Mouse (Mus musculus) heart, embryonic 13.5 days (tissue): ENCODE measurements at regions not wholly inside any gene's neighbourhood (a gene's known extent, or its start where the extent isn't known, plus 50 kb on each side); places are given as distances from the start of the nearest gene placed in this dataset.

Source experiments
- ATAC-seq: fragments of 200-750 bp; cut with Nextera tagmentation; 2 replicates; pipeline ENCODE4 v1.8.0; 2017; ENCODE audit warnings: moderate TSS enrichment; ENCODE audit not compliant: insufficient number of reproducible peaks, low FRiP score, low TSS enrichment; ENCODE audit errors: extremely low read depth
- H3K27ac ChIP-seq: fragments of 300-500 bp; sonication (generic); replicated peaks from 2 replicates; pipeline ENCODE4 v1.5.1; 2015; ENCODE audit warnings: moderate library complexity, mild to moderate bottlenecking, inconsistent platforms
- H3K27me3 ChIP-seq: fragments of 300-500 bp; sonication (generic); replicated peaks from 2 replicates; pipeline ENCODE4 v1.6.1; 2015; ENCODE audit warnings: mild to moderate bottlenecking, inconsistent platforms
- H3K36me3 ChIP-seq: fragments of 300-500 bp; sonication (generic); 2 replicates; pipeline ENCODE4 v1.6.1; 2015; ENCODE audit warnings: mild to moderate bottlenecking, inconsistent platforms
- H3K4me1 ChIP-seq: fragments of 300-500 bp; sonication (generic); 2 replicates; pipeline ENCODE4 v1.6.1; 2015; ENCODE audit warnings: inconsistent platforms
- H3K4me2 ChIP-seq: fragments of 300-500 bp; sonication (generic); 2 replicates; pipeline ENCODE4 v1.6.1; 2015; ENCODE audit warnings: inconsistent platforms, mild to moderate bottlenecking, moderate library complexity
- H3K4me3 ChIP-seq: fragments of 300-500 bp; sonication (generic); 2 replicates; pipeline ENCODE4 v1.5.1; 2015; ENCODE audit warnings: moderate library complexity, mild to moderate bottlenecking, inconsistent platforms
- H3K9ac ChIP-seq: fragments of 300-500 bp; sonication (generic); 2 replicates; pipeline ENCODE4 v1.6.1; 2015; ENCODE audit warnings: inconsistent platforms, mild to moderate bottlenecking, moderate library complexity
- H3K9me3 ChIP-seq: fragments of 300-500 bp; sonication (generic); 2 replicates; pipeline ENCODE4 v1.6.1; 2016; ENCODE audit warnings: inconsistent platforms
- WGBS: fragments of 180-500 bp; shearing (Covaris S2); methylation state at CpG from one replicate; pipeline ENCODE4 v1.1.7; 2015; ENCODE audit warnings: mixed read lengths; 5-methylcytosine and 5-hydroxymethylcytosine counted together

DNA sequence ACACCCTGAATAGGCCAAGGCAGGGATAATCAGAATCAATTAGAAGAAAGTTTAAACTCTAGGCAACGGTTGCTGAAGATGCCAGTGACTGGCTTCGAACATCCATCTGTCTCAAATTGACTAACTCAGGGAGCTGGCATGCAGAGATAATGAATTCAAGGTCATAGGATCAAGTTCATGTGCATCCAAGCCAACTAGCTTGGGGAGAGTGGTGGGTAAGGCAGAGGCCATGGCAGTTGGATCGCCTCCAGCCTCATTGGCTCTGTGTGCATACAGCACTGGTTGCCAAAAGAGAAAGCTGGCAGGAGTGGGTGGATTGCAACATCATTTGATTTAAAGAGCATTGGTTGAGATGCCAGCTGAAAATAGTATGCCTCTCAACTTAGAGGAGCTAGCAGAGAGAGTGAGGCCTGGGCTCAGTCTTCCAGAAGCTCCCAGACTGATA is 1398.3 kb upstream of the Lrrc6 start:
- WGBS, result 64% methylated on average over 3 of the region's 3 CpGs
- no peak for ATAC-seq

GRCm38 (mm10) chr15:67892066-67892465 is 1391.4 kb upstream of the Lrrc6 start:
- H3K4me1 ChIP-seq, result no peaks in the 10 kb centered on the region
- H3K9me3 ChIP-seq, result no peaks in the 10 kb centered on the region
- no peaks in the 10 kb centered on the region for H3K36me3 ChIP-seq
- no peak overlapping the region for H3K4me3 ChIP-seq
- ATAC-seq, result no peak
- H3K9ac ChIP-seq, result no peak overlapping the region
- WGBS, result 70% methylated on average over 3 of the region's 3 CpGs
- no peak overlapping the region for H3K4me2 ChIP-seq
- no peak overlapping the region for H3K27ac ChIP-seq
- H3K27me3 ChIP-seq, result no peaks in the 10 kb centered on the region

More for the DNA sequence above, 1398.3 kb upstream of the Lrrc6 start:
- H3K9ac ChIP-seq, result no peak overlapping the region
- no peak overlapping the region for H3K27ac ChIP-seq
- H3K27me3 ChIP-seq, result no peaks in the 10 kb centered on the region
- no peaks in the 10 kb centered on the region for H3K9me3 ChIP-seq
- no peak overlapping the region for H3K4me3 ChIP-seq
- no peaks in the 10 kb centered on the region for H3K4me1 ChIP-seq
- H3K4me2 ChIP-seq, result no peak overlapping the region
- H3K36me3 ChIP-seq, result no peaks in the 10 kb centered on the region

DNA sequence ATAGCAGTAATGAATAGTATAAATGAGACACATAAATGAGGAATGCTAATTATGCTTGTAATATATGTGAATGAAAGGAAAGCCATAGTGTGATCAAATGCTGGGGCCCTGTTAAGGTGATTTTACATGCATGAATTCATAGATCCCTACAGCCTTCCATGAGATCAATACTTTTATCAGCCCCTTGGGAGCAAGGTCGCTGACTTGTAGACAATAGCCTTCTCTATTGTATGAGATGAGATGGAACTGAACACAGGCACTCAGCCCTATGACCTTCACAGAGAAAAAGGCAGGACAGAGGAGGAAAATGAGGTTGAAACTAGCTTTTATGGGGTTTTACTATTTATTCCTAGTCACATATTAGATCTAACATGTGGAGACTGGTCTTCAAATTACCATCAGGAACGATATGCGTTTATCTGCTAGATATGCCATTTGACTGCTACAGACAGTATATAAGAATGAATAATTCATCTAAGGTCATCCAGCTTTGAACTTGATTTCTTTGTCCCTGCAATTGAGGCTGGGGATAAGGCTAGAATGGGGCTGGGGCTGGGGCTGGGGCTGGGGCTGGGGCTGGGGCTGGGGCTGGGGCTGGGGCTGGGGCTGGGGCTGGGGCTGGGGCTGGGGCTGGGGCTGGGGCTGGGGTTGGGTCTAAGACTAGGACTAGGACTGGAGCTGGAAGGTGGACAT is 1390.0 kb upstream of the Lrrc6 start:
- Histone ChIP-seq H3K9ac (no peak overlapping the region), H3K4me1 (no peaks in the 10 kb centered on the region)

GRCm38 (mm10) chr15:67888548-67888947 is 1387.8 kb upstream of the Lrrc6 start:
- H3K36me3 ChIP-seq, result no peaks in the 10 kb centered on the region
- H3K4me2 ChIP-seq, result no peak overlapping the region
- H3K27ac ChIP-seq, result no peak overlapping the region
- ATAC-seq, result no peak
- no peaks in the 10 kb centered on the region for H3K4me1 ChIP-seq
- H3K9me3 ChIP-seq, result no peaks in the 10 kb centered on the region
- H3K9ac ChIP-seq, result no peak overlapping the region
- H3K4me3 ChIP-seq, result no peak overlapping the region
- no peaks in the 10 kb centered on the region for H3K27me3 ChIP-seq

More for the DNA sequence above, 1390.0 kb upstream of the Lrrc6 start:
- Histone ChIP-seq H3K4me2 (no peak overlapping the region), H3K4me3 (no peak overlapping the region), H3K27ac (no peak overlapping the region), H3K27me3 (no peaks in the 10 kb centered on the region), H3K36me3 (no peaks in the 10 kb centered on the region), H3K9me3 (no peaks in the 10 kb centered on the region)
- no peak for ATAC-seq
- 72% methylated on average over 3 of the region's 3 CpGs for WGBS

DNA sequence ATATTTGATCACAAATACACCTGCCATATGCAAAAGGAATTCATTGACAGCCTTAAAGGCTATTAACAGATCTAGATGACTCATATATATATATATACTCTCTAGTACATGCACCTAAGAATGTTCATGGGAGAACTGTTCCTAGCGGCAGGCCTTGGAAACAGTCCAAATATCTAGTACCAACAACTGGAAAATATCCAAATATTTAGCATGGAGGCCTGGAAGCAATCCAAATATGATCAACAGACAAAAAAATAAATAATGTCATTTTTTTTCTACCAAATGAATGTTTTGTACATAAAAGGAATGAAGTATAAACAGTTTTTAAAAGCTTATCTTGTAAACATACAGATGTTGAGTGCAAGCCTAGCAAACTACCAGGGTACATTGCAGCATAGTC is 1354.6 kb upstream of the Lrrc6 start:
- Histone ChIP-seq H3K4me3 (no peak overlapping the region), H3K9ac (no peak overlapping the region), H3K27ac (no peak overlapping the region), H3K36me3 (no peaks in the 10 kb centered on the region), H3K4me2 (no peak overlapping the region), H3K27me3 (no peaks in the 10 kb centered on the region), H3K9me3 (no peaks in the 10 kb centered on the region), H3K4me1 (no peaks in the 10 kb centered on the region)
- WGBS, result 38% methylated on average over 1 of the region's 1 CpGs
- no peak for ATAC-seq

DNA sequence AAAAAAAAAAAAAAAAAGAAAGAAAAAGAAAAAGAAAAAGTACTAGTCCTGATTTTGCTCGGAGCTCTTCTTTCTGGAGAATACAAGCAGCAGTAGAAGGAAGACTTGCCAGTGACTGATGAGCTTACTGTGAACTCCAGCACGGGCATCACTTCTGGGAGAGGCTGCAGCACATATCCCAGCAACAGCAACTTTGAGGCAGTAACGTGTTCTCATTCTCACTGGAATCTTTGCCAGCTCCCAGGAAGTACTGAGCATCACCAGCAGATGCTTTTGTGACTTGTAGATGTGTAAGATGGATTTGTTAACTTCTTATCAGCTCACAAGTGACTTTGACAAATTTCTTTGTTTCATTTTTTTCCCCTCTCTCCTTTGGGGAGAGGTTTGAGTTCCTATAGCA is 1349.4 kb upstream of the Lrrc6 start:
- H3K9ac ChIP-seq, result no peak overlapping the region
- H3K36me3 ChIP-seq, result no peaks in the 10 kb centered on the region
- WGBS, result 59% methylated on average over 3 of the region's 3 CpGs
- no peaks in the 10 kb centered on the region for H3K27me3 ChIP-seq
- no peak overlapping the region for H3K27ac ChIP-seq
- no peak for ATAC-seq
- H3K4me2 ChIP-seq, result no peak overlapping the region
- H3K4me3 ChIP-seq, result no peak overlapping the region
- no peaks in the 10 kb centered on the region for H3K4me1 ChIP-seq
- H3K9me3 ChIP-seq, result no peaks in the 10 kb centered on the region

- H3K4me1 ChIP-seq, result no peaks in the 10 kb centered on the region
- WGBS, result 67% methylated on average over 2 of the region's 2 CpGs
- no peak for ATAC-seq
Observed at GRCm38 (mm10) chr15:67845707-67846106, 1345.0 kb upstream of the Lrrc6 start.

GRCm38 (mm10) chr15:67840671-67841070 is 1340.0 kb upstream of the Lrrc6 start:
- no peak overlapping the region for H3K4me2 ChIP-seq
- H3K4me3 ChIP-seq, result no peak overlapping the region
- no peaks in the 10 kb centered on the region for H3K9me3 ChIP-seq
- no peaks in the 10 kb centered on the region for H3K27me3 ChIP-seq
- 63% methylated on average over 3 of the region's 3 CpGs for WGBS
- no peaks in the 10 kb centered on the region for H3K4me1 ChIP-seq
- H3K36me3 ChIP-seq, result no peaks in the 10 kb centered on the region
- no peak overlapping the region for H3K27ac ChIP-seq
- no peak for ATAC-seq
- H3K9ac ChIP-seq, result no peak overlapping the region

More at GRCm38 (mm10) chr15:67845707-67846106, 1345.0 kb upstream of the Lrrc6 start:
- H3K4me3 ChIP-seq, result no peak overlapping the region
- no peaks in the 10 kb centered on the region for H3K27me3 ChIP-seq
- no peak overlapping the region for H3K4me2 ChIP-seq
- H3K27ac ChIP-seq, result no peak overlapping the region
- no peaks in the 10 kb centered on the region for H3K9me3 ChIP-seq
- H3K9ac ChIP-seq, result no peak overlapping the region
- H3K36me3 ChIP-seq, result no peaks in the 10 kb centered on the region

DNA sequence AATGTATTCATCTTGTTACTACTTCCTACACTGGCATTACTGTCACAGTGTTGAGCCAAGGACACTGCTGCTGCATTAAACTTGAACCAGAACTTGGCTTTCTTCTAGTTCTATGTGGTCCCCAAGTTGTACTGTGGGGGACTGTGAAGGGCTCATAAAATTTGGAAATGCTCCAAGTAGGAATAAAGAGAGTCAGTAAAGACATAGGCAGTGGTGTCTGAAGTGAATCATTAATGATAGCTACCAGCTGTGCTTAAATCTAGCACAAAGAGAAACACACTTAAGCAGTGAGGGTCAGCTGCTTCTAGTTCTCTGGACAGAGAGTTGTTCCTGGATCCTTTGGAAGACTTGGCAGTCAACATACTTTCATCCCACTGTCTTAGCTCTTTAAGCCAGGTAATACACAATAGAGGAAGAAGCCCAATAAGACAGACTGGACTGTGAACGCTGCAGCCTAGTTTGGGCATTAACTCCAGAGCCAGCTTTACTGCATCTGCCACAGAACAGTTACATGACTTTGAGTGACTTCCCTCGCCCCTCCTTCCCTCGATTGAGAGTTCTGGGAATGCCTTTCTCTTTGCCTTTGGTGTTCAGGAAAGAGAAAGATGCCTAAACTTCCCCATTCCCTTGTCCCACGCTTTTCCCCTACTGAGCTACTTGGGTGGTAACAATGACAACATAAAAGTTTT is 1325.2 kb upstream of the Lrrc6 start:
- Histone ChIP-seq H3K9me3 (no peaks in the 10 kb centered on the region), H3K4me3 (no peak overlapping the region), H3K27ac (no peak overlapping the region), H3K36me3 (no peaks in the 10 kb centered on the region), H3K27me3 (no peaks in the 10 kb centered on the region), H3K9ac (no peak overlapping the region), H3K4me1 (no peaks in the 10 kb centered on the region), H3K4me2 (no peak overlapping the region)
- WGBS, result 57% methylated on average over 4 of the region's 4 CpGs
- ATAC-seq, result no peak

DNA sequence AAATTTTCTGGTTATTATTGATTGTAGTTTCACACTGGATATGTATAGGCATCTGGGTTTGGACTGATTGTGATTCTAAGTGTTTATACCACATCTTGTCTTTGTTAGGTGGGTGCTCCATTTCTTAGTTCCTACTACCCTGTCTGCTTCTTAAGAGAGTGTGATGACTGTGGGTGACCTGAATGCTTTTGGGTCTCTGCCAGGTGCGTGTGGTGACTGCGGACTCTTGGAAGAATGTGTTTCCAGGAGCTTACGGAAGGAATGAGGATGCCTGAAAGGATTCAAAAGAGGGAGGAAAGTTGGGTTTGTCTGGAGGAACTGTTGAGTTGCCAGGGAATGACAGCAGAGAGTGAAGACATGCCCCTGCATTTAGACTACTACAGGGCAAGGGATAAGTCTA is 1322.5 kb upstream of the Lrrc6 start:
- no peak overlapping the region for H3K9ac ChIP-seq
- WGBS, result 65% methylated on average over 3 of the region's 3 CpGs
- no peaks in the 10 kb centered on the region for H3K36me3 ChIP-seq
- H3K4me1 ChIP-seq, result no peaks in the 10 kb centered on the region
- no peak overlapping the region for H3K27ac ChIP-seq
- H3K27me3 ChIP-seq, result no peaks in the 10 kb centered on the region
- no peak overlapping the region for H3K4me3 ChIP-seq
- no peak for ATAC-seq
- no peaks in the 10 kb centered on the region for H3K9me3 ChIP-seq
- H3K4me2 ChIP-seq, result no peak overlapping the region

- H3K4me3 ChIP-seq, result no peak overlapping the region
- no peaks in the 10 kb centered on the region for H3K36me3 ChIP-seq
- H3K27me3 ChIP-seq, result no peaks in the 10 kb centered on the region
- H3K4me1 ChIP-seq, result no peaks in the 10 kb centered on the region
- no peak overlapping the region for H3K27ac ChIP-seq
- H3K9ac ChIP-seq, result no peak overlapping the region
- H3K4me2 ChIP-seq, result no peak overlapping the region
- ATAC-seq, result no peak
- no peaks in the 10 kb centered on the region for H3K9me3 ChIP-seq
- 81% methylated on average over 1 of the region's 1 CpGs for WGBS
Observed at GRCm38 (mm10) chr15:67799871-67800270, 1299.2 kb upstream of the Lrrc6 start.

DNA sequence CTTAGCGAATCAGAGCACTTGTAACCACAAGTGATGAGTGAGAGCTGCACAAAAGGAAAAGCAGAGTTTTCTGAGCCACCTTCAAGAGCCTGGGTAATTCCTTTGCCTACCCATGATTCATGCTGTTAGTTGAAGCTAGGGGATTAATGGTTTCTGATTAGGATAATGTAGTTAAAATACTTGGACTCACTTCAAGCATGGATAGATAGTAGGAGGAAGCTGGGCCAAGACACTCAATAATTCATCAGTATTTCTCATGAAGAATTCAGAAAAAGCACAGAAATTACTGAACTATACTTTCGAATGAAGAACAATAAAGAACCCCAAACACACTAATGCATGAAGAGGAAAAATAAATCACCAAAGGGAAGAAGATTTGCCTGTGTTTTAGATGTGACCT is 1294.9 kb upstream of the Lrrc6 start:
- Histone ChIP-seq H3K4me3 (no peak overlapping the region), H3K4me2 (no peak overlapping the region), H3K36me3 (no peaks in the 10 kb centered on the region), H3K9me3 (no peaks in the 10 kb centered on the region), H3K27me3 (no peaks in the 10 kb centered on the region), H3K4me1 (no peaks in the 10 kb centered on the region), H3K9ac (no peak overlapping the region), H3K27ac (no peak overlapping the region)
- ATAC-seq, result no peak
- 55% methylated on average over 2 of the region's 2 CpGs for WGBS
